Mouse (Mus musculus) hindbrain, postnatal 0 days (tissue): ENCODE results near the gene Nelfb. TPM values are rescaled to one million over a fixed set of nuclear protein-coding genes. Genes with fewer than 3 reads are reported as not detected.

Experiments
- ATAC-seq: fragments of 200-750 bp; cut with Nextera tagmentation; 2 replicates; pipeline ENCODE4 v1.8.0; 2017; ENCODE audit warnings: mild to moderate bottlenecking, moderate TSS enrichment, moderate library complexity
- DNase-seq: peaks from one replicate; pipeline ENCODE4 v3.0.0-alpha.2; 2015; ENCODE audit warnings: low spot score
- H3K27ac ChIP-seq: fragments of 300-500 bp; sonication (generic); 2 replicates; pipeline ENCODE4 v1.5.1; 2014; ENCODE audit warnings: mild to moderate bottlenecking
- H3K27me3 ChIP-seq: fragments of 300-500 bp; sonication (generic); 2 replicates; pipeline ENCODE4 v1.6.1; 2014; ENCODE audit warnings: low read length, mixed read lengths; ENCODE audit not compliant: insufficient read depth
- H3K36me3 ChIP-seq: fragments of 300-500 bp; sonication (generic); 2 replicates; pipeline ENCODE4 v1.6.1; 2014; ENCODE audit warnings: low read length, mixed read lengths; ENCODE audit not compliant: insufficient read depth
- H3K4me1 ChIP-seq: fragments of 300-500 bp; sonication (generic); 2 replicates; pipeline ENCODE4 v1.6.1; 2014; ENCODE audit warnings: antibody characterized with exemption, low read length, mixed read lengths; ENCODE audit not compliant: insufficient read depth
- H3K4me2 ChIP-seq: fragments of 300-500 bp; sonication (generic); 2 replicates; pipeline ENCODE4 v1.6.1; 2014; ENCODE audit warnings: low read depth, mild to moderate bottlenecking, low read length, moderate library complexity, mixed read lengths
- H3K4me3 ChIP-seq: fragments of 300-500 bp; sonication (generic); 2 replicates; pipeline ENCODE4 v1.5.1; 2014; ENCODE audit warnings: low read length
- H3K9ac ChIP-seq: fragments of 300-500 bp; sonication (generic); replicated peaks from 2 replicates; pipeline ENCODE4 v1.6.1; 2014; ENCODE audit warnings: mild to moderate bottlenecking, low read length, moderate library complexity, mixed read lengths
- H3K9me3 ChIP-seq: fragments of 300-500 bp; sonication (generic); 2 replicates; pipeline ENCODE4 v1.6.1; 2016; ENCODE audit warnings: low read length, mixed read lengths
- CTCF ChIP-seq: IDR thresholded peaks from 2 replicates; pipeline ENCODE4 v1.5.1; 2016; ENCODE audit warnings: antibody characterized with exemption, control low read depth, low read depth
- WGBS: fragments of 180-500 bp; shearing (Covaris S2); extraction: QIAGEN DNeasy Blood & Tissue Kit; methylation state at CpG from one replicate; pipeline ENCODE4 v1.1.7; 2014; 5-methylcytosine and 5-hydroxymethylcytosine counted together
- polyA plus RNA-seq: library from polyadenylated mRNA; unstranded; fragments of >200 nt; fragmentation: Nextera tagmentation; extraction: Ambion mirVana; gene quantifications from 2 replicates; pipeline ENCODE4 v1.2.1, GENCODE M21; 2015
- total RNA-seq: library from RNA; depleted of rRNA; stranded (reverse); fragments of >200 nt; gene quantifications from 2 replicates; pipeline ENCODE4 v1.2.3, GENCODE M21; 2014

Gene Nelfb
- total and polyA plus RNA-seq, 2 experiments from 2014 or later, result 82.0 to 90.3 TPM

DNA sequence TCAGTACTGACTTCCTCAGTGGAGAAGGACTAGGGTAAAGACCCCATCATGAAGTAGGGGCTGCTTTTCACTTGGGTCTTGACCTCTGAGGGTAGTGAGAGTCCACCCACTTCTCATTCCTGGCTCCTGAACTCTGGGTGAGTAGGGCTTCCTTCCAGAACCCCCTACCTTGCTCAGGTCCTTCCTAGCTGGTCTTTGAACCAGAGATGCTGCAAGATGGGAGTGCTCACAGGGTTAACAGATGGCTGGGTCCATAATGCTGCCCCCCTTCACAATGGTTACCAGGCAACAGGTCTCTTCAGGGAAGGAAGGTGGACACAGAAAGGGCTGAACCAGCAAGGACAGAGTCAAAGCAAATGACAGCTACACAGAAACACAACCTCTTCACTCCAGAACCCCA is 7.2 kb upstream of the Nelfb start, which contains the start of gene Fam166a:
Gene Fam166a (plus strand): TSS at position 301 of the 400 bp plus-strand sequence.
- H3K36me3 ChIP-seq, result no peaks in the 10 kb centered on the region
- H3K4me2 ChIP-seq, result no peak within 1 kb of the TSS
- ATAC-seq (no peak), DNase-seq (no peak)
- no peak within 1 kb of the TSS for H3K27ac ChIP-seq
- no peak within 1 kb of the TSS for H3K9ac ChIP-seq
- H3K27me3 ChIP-seq, result no peaks in the 10 kb centered on the region
- peaks cover 2% of the 10 kb centered on the region for H3K4me1 ChIP-seq
- H3K4me3 ChIP-seq, result no peak within 1 kb of the TSS
- no peaks in the 10 kb centered on the region for H3K9me3 ChIP-seq
- no peak for TF ChIP-seq CTCF

DNA sequence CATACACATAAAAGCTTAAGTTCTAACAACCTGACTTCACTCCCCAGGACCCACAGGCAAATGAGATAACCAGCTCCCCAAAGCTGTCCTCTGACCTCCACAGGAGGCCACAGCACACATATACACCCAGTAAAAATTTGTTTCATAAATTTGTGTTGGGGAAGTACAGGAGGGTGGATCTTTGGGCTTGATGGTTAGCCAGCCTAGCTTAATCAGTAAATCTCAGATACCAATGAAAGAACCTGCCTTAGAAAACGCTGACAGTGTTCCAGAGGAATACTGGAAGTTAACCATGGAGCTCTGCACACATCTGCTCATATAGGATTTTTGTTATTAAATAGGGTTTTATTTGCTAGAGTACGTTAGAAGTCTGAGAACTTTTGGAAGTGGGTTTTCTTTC is 6.4 kb upstream of the Nelfb start:
- Histone ChIP-seq H3K4me1 (no peaks in the 10 kb centered on the region), H3K4me3 (no peak overlapping the region), H3K27ac (no peak overlapping the region), H3K27me3 (no peaks in the 10 kb centered on the region), H3K36me3 (no peaks in the 10 kb centered on the region), H3K4me2 (no peak overlapping the region), H3K9me3 (no peaks in the 10 kb centered on the region), H3K9ac (no peak overlapping the region)
- no peak for DNase-seq
- WGBS, result 71% methylated on average over 2 of the region's 2 CpGs
- ATAC-seq, result no peak
- no peak for TF ChIP-seq CTCF

DNA sequence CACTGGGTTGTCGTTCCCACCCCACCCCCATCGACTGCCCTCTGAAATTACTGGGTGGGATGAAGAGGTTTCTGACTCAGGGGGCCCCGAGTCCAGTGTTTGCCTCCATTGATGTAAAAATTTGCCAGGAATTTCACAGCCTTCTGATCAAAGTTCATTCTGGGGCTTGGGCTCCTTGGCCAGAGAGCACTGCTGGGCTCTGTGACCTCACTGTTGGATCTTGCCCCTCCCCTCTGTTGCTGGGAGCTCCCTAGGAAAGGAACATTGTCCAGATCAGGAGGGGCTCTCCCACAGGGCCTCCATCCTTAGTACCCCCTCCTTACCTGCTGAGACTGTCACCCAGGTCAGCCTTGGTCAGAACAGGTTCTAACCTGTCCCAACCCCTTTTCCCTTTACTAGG is 3.2 kb upstream of the Nelfb start, which contains the start of gene Stpg3:
Gene Stpg3 (minus strand): TSS at position 194 of the 400 bp plus-strand sequence.
- Histone ChIP-seq H3K36me3 (no peaks in the 10 kb centered on the region), H3K9me3 (no peaks in the 10 kb centered on the region), H3K27me3 (no peaks in the 10 kb centered on the region), H3K4me2 (no peak within 1 kb of the TSS), H3K4me3 (no peak within 1 kb of the TSS), H3K27ac (no peak within 1 kb of the TSS), H3K9ac (no peak within 1 kb of the TSS), H3K4me1 (peaks cover 10% of the 10 kb centered on the region)
- no peak for TF ChIP-seq CTCF
- no peak for ATAC-seq
- no peak for DNase-seq
- WGBS, result 56% methylated on average over 3 of the region's 3 CpGs

DNA sequence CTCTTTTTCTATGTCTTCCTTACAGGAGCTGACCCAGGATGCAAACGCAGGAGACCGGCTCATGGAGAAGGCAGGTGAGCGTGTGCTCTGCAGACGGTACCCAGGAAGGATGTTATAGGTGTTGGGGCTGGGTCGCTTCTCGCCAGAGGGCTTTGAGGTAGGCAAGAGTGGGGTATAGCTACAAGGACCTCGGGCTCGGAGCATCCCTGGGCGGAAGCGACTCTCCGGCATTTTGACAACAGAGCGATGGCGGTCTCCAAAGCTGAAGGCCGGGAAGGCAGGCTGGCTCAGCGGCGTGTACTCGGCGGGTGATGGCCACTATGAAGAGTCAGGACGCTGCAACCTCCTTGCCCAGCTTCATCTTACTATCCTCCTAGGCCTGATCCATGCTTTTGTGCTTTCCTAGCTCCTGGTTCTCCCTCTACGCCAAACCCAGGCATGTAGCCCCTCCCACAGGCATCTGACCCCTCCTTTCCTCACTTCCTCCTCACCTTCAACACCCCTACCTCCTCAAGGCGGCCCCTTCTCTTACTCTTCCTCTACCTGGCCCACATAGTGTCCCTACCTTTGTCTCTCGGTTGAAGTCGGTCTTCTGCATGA is 2.1 kb upstream of the Nelfb start:
- DNase-seq (no peak), ATAC-seq (no peak)
- Histone ChIP-seq H3K36me3 (no peaks in the 10 kb centered on the region), H3K27me3 (no peaks in the 10 kb centered on the region), H3K9ac (no peak overlapping the region), H3K4me3 (no peak overlapping the region), H3K4me2 (no peak overlapping the region), H3K27ac (no peak overlapping the region), H3K9me3 (no peaks in the 10 kb centered on the region), H3K4me1 (peaks cover 14% of the 10 kb centered on the region)
- WGBS, result 73% methylated on average over 17 of the region's 23 CpGs
- TF ChIP-seq CTCF, result no peak

DNA sequence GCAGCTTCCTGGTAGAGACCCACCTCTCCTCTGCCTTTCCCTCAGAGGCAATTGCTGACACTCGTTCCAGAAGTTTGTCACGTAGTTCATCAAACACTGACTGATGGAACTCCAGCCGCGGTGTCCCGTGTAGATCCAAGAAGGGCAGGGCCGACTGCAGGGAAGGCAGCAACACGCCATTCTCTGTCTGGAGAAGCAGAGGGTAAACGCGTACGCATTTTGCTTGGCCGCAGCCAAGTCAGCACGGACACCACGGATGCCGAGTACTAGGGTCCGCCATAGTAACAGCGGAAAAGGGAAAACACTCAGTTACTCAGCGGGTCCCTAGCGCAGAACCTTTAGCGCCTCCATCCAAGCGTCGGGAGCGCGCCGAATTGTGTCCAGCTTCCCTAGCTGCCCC is 603 bp downstream of the Nelfb start:
- Histone ChIP-seq H3K27ac (peak overlapping the region; percentile 93), H3K4me2 (peak overlapping the region; percentile 92), H3K4me3 (peak overlapping the region; percentile 92), H3K9ac (peak overlapping the region; percentile 75), H3K27me3 (no peaks in the 10 kb centered on the region), H3K4me1 (peaks cover 14% of the 10 kb centered on the region), H3K36me3 (peaks cover 18% of the 10 kb centered on the region; the same call in 1 of the 2 replicates), H3K9me3 (no peaks in the 10 kb centered on the region)
- under 1% methylated on average over 24 of the region's 24 CpGs for WGBS
- ATAC-seq (no peak; the same call in 1 of the 2 replicates), DNase-seq (no peak)
- TF ChIP-seq CTCF, result no peak

DNA sequence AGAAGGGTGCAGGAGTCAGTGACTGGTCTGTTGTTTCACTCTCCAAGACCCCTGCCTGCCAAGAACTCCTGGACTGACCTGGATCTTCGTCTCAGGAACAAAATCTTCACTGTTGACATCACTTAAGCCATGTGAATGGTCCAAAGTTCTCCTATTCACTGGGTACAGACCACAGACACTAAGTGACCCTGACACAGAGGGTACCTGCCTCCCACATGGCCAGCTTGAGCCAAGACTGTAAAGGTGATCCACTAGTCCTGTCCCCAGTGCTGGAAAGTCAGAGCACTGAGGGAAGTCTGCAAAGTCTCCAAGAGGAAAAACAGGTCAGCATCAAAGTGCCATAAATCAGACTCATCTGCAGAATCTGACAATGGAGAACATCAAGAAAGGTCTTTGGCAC is 3.7 kb downstream of the Nelfb start:
- TF ChIP-seq CTCF, result no peak
- Histone ChIP-seq H3K4me2 (no peak overlapping the region), H3K4me1 (peaks cover 14% of the 10 kb centered on the region), H3K4me3 (no peak overlapping the region), H3K27me3 (no peaks in the 10 kb centered on the region), H3K9me3 (no peaks in the 10 kb centered on the region), H3K27ac (no peak overlapping the region), H3K9ac (no peak overlapping the region), H3K36me3 (peaks cover 39% of the 10 kb centered on the region)
- ATAC-seq (no peak), DNase-seq (no peak)
- 68% methylated on average over 1 of the region's 1 CpGs for WGBS

DNA sequence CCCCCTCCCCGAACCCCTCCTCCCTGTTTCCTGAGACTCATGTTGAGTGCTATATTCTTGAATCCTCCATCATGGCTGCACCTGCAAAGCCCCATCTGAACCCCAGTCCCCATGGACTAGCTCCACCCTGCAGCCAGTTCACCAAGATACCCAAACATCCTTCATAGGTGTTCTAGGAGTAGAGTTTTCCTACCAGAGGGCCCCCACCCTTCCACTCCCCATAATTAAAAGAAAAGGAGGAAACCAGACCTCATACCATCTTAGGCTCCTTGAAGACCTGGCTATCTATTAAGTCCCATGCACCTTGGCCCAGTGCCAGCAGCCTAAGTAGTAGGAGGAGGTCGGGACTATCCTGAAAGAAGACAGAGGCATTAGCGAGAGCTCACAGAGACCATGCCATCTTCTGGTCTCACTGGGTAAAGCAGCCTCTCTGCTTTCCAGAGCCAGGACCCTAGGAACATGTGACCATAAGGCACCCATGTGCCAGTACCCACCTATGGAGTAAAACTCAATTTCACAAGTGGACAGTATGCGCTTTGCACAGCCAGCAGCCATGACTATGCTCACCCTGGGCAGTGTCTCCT is 7.6 kb downstream of the Nelfb start:
- ATAC-seq (peak; percentile 73), DNase-seq (peak; percentile 33)
- H3K9me3 ChIP-seq, result no peaks in the 10 kb centered on the region
- H3K4me3 ChIP-seq, result no peak overlapping the region
- 0 out of 2 replicates have a peak, but pooled peaks cover 3% of the 10 kb centered on the region for H3K4me1 ChIP-seq
- no peak overlapping the region for H3K9ac ChIP-seq
- no peaks in the 10 kb centered on the region for H3K27me3 ChIP-seq
- peaks cover 77% of the 10 kb centered on the region for H3K36me3 ChIP-seq
- H3K4me2 ChIP-seq, result no peak overlapping the region
- TF ChIP-seq CTCF, result peak; percentile 47
- whole genome bisulfite sequencing, result 57% methylated on average over 4 of the region's 4 CpGs
- H3K27ac ChIP-seq, result no peak overlapping the region
